Mouse (Mus musculus): ENCODE measurements around the gene Gorasp2.

The Gorasp2 gene

GRCm38 (mm10) chr2:70661715-70662495 lies 529 bp downstream of the Gorasp2 start, which contains the start of gene Gm26558:
Gene Gm26558 (minus strand): TSS chr2:70662108.
- DNase-seq (ENCODE audit: low spot score), result peak; percentile 22

GRCm38 (mm10) chr2:70663764-70664163 lies 2.4 kb downstream of the Gorasp2 start:
- DNase-seq (ENCODE audit: low spot score), result no peak

DNA sequence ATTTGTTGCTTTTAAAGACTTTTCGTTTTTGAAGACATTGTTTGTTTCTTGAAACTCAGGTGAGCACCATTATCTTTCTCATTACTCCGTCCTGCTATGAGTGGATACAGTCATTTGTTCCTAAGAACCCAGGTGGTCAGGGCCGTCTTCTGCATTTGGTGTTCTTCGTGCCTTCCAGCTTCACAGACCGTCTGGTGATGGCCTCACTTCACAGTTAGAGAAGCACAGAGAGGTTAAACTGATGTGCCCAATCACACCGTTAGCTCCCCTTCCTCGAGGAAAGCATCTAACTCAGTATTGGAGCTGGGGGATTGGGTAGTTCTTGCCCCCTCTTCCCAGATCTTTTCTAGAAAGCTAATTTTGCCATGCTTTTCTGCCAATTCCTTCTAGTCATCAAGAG lies 5.6 kb downstream of the Gorasp2 start:
- DNase-seq (ENCODE audit: low spot score), result no peak

- DNase-seq (ENCODE audit: low spot score), result no peak
These were observed 7.9 kb downstream of the Gorasp2 start for GRCm38 (mm10) chr2:70669241-70669640.

GRCm38 (mm10) chr2:70669896-70670295 lies 8.5 kb downstream of the Gorasp2 start:
- no peak for DNase-seq (ENCODE audit: low spot score)

DNA sequence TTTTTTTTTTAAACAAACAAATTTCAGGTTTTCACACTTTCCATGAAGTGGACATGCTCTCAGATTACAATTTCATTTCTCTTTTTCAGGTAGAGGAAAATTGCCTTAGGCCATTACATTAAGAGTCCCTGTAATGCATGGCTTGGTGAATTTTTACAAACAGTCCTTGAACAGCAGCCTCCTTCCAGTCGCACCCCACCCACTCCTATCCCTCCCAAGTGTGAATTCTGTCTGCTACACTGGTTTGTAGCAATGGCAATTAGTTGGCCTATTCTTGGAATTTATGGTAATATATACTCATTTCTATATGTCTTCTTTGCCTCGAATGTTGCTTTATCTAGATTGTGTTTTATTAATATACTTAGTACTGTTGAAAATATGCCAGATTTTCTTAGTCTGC lies 11.1 kb downstream of the Gorasp2 start:
- no peak for DNase-seq (ENCODE audit: low spot score)

- no peak for DNase-seq (ENCODE audit: low spot score)
These were observed 12.2 kb downstream of the Gorasp2 start for GRCm38 (mm10) chr2:70673445-70674126.

GRCm38 (mm10) chr2:70682324-70682723 lies 20.9 kb downstream of the Gorasp2 start:
- DNase-seq (ENCODE audit: low spot score), result no peak

- no peak for DNase-seq (ENCODE audit: low spot score)
These were observed 27.2 kb downstream of the Gorasp2 start for GRCm38 (mm10) chr2:70688454-70689078.

- DNase-seq (ENCODE audit: low spot score), result no peak
These were observed 28.8 kb downstream of the Gorasp2 start for GRCm38 (mm10) chr2:70690195-70690594.

DNA sequence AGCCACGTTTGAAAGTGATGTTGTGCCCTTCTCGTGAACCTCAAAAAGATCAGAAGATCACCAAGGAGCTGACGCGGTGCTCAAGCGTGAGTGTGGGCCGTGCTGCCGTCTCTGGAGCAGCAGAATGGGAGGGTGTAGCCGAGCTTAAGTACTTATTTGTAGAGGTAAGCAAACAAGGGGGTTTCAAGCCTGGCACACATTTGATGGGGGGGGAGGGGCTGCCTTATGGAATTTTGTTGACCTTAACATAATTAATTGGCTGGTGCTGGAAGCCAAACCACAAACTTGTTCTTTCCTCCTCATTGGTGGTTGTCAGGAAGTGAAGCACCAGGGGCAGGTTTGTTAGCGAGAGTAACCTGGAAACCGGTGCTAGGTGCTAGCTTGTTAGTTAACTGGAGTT lies 34.3 kb downstream of the Gorasp2 start:
- no peak for DNase-seq (ENCODE audit: low spot score)

- no peak for DNase-seq (ENCODE audit: low spot score)
These were observed 39.5 kb downstream of the Gorasp2 start for GRCm38 (mm10) chr2:70700851-70701250.

- DNase-seq (ENCODE audit: low spot score), result no peak
These were observed 40.2 kb downstream of the Gorasp2 start for GRCm38 (mm10) chr2:70701571-70701970.

DNA sequence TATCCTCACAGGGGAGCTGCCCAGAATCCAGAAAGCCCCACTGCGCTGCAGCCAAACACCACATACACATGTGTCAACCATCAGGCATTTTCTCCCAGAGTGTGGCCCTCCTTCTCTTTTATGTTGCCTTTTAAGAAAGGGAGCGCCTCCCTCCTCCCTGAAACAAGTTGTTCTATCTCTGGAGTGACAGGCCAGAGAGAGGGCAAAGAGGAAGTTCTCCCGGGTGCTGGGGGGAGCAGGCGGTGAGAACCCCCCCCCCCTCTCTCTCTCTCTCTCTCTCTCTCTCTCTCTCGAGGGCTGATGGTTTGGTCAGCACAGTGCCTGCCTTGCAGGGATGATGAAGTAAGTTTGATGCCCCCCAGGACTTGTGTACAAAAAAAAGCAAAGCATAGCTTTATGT lies 41.0 kb downstream of the Gorasp2 start:
- no peak for DNase-seq (ENCODE audit: low spot score)

GRCm38 (mm10) chr2:70708986-70709730 lies 47.8 kb downstream of the Gorasp2 start:
- DNase-seq (ENCODE audit: low spot score), result no peak

DNA sequence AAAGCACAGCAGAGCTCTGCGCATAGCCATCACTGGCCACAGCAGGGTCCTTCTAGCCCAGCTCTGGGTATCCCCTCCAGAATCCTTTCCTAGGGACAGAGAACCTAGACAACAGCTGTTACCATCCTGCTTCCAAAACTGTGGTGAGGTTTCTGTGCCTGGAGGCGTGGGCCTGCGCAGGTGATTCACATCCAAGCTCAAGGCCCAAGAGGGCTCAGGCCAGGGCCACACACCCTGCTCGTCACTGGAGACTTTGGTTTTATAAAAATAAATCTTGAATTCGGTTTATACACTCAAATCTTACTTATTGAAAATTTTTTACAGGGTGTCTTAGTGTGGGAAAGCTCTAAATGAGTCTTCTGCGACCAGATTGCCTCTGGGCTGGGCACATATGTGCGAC lies 48.9 kb downstream of the Gorasp2 start:
- no peak for DNase-seq (ENCODE audit: low spot score)

DNA sequence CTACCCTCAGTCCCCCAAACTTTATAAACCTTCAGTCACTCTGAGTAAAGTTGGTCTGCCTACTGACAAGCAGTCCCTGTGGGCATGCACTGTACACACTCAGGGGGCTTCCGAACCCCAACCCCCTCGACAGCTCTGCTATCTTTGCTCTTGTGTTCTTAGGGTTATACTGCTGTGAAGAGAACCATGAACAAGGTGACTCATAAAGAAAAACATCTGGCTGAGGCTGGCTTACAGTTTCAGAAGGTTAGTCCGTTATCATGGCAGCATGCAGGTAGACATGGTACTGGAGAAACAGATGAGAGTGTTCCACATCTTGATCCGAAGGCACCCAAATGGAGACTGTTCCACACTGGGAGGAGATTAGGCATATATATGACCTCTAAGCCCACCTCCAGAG lies 49.5 kb downstream of the Gorasp2 start:
- no peak for DNase-seq (ENCODE audit: low spot score)

- no peak for DNase-seq (ENCODE audit: low spot score)
These were observed 62.4 kb downstream of the Gorasp2 start for GRCm38 (mm10) chr2:70723610-70724243.

- DNase-seq (ENCODE audit: low spot score), result no peak
These were observed 65.7 kb downstream of the Gorasp2 start for GRCm38 (mm10) chr2:70727089-70727488.

DNA sequence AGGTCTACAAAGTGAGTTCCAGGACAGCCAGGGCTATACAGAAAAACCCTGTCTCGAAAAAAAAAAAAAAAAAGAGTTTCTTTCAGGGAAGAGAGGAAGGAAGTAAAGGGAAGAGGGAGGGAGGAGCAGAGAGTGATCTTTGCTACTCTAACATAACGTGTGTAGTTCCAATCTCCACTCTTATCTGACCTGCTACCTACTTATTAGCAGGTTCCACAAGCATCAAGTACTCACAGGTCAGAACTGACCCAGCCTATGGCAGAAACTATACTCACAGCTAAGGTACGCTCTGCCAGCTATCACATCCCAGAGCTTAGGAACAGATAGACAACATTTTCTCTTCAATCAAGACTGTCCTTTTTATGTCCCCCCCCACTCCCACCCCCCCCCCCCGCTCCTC lies 74.2 kb downstream of the Gorasp2 start:
- no peak for DNase-seq (ENCODE audit: low spot score)

DNA sequence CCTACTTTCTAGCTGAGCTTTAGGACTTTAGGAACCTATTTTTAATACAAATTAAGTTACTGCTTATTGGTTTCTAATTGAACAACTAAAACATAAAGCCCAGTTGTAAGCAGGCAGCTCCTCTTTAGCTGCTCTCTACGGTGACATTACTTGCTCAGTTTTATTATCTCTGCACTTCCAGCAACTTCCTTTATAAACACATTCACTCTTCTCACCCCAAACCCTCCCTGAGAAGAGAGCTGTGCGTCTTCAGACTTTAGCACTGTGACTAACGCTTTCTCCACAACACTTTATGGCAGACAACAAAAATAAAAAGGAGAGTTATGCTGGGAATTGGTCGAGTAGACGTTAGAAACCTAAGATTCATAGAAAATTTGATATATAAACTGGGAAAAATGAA lies 74.6 kb downstream of the Gorasp2 start:
- no peak for DNase-seq (ENCODE audit: low spot score)

GRCm38 (mm10) chr2:70741901-70742300 lies 80.5 kb downstream of the Gorasp2 start:
- DNase-seq (ENCODE audit: low spot score), result no peak

Data from left cerebral cortex, adult 11 months (tissue).